8 mouse cellular contexts compared by ENCODE assay signal in the genomic region with DNA sequence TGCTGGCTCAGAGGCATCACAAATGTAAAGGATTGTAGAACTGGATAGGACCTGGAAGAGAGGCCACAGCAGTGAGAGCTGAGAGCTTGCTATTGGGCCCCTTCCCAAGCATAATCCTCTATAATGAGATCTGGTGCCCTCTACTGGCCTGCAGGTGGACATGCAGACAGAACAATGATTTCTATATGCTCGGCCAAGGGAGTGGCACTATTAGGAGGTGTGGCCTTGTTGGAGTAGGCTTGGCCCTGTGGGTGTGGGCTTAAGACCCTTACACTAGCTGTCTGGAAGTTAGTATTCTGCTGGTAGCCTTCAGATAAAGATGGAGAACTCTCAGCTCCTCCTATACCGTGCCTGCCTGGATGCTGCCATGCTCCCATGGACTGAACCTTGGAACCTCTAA. TPM values are rescaled to one million over a fixed set of nuclear protein-coding genes. Genes with fewer than 3 reads are reported as not detected.
DNase-seq lines count a peak whose midpoint lies in the region; ATAC-seq and TF ChIP-seq lines count a peak whose summit lies in the region.

No protein-coding gene starts in this region.

- WGBS in embryonic facial prominence, embryonic 11.5 days, result 9% methylated on average over 2 of the region's 2 CpGs
- WGBS in hindbrain, embryonic 10.5 days, result 12% methylated on average over 2 of the region's 2 CpGs
- WGBS in limb, embryonic 11.5 days, result 1% methylated on average over 2 of the region's 2 CpGs
- 9% methylated on average over 2 of the region's 2 CpGs for WGBS in midbrain, embryonic 14.5 days
- WGBS in stomach, embryonic 16.5 days, result 6% methylated on average over 2 of the region's 2 CpGs

- H3K4me1 ChIP-seq in embryonic facial prominence, embryonic 11.5 days (ENCODE audit: control insufficient read depth, insufficient read depth, low read length), result no peaks in the 10 kb centered on the region
- peaks cover 19% of the 10 kb centered on the region for H3K4me1 ChIP-seq in hindbrain, embryonic 10.5 days (replicated peaks)
- H3K4me1 ChIP-seq in limb, embryonic 11.5 days (ENCODE audit: control insufficient read depth, insufficient read depth, low read length), result peaks cover 13% of the 10 kb centered on the region
- H3K4me1 ChIP-seq in midbrain, embryonic 14.5 days (ENCODE audit: control insufficient read depth, insufficient read depth, low read length), result no peaks in the 10 kb centered on the region
- no peaks in the 10 kb centered on the region for H3K4me1 ChIP-seq in stomach, embryonic 16.5 days (ENCODE audit: control insufficient read depth, insufficient read depth, low read length)

- H3K4me2 ChIP-seq in embryonic facial prominence, embryonic 11.5 days (ENCODE audit: low read depth, low read length), result no peak overlapping the region
- no peak overlapping the region for H3K4me2 ChIP-seq in limb, embryonic 11.5 days (ENCODE audit: low read depth, severe bottlenecking)
- H3K4me2 ChIP-seq in midbrain, embryonic 14.5 days (ENCODE audit: low read length), result no peak overlapping the region
- H3K4me2 ChIP-seq in stomach, embryonic 16.5 days (ENCODE audit: low read depth, low read length), result no peak overlapping the region

- H3K27me3 ChIP-seq in embryonic facial prominence, embryonic 11.5 days (ENCODE audit: control insufficient read depth, insufficient read depth, low read length), result no peaks in the 10 kb centered on the region
- H3K27me3 ChIP-seq in hindbrain, embryonic 10.5 days (ENCODE audit: insufficient read depth, poor library complexity, severe bottlenecking), result 0 out of 2 replicates have a peak, but pooled peaks cover 7% of the 10 kb centered on the region
- H3K27me3 ChIP-seq in limb, embryonic 11.5 days (ENCODE audit: control insufficient read depth, insufficient read depth, low read length), result no peaks in the 10 kb centered on the region
- no peaks in the 10 kb centered on the region for H3K27me3 ChIP-seq in midbrain, embryonic 14.5 days (ENCODE audit: control insufficient read depth, insufficient read depth, low read length)
- H3K27me3 ChIP-seq in stomach, embryonic 16.5 days (ENCODE audit: control insufficient read depth, insufficient read depth, low read length), result no peaks in the 10 kb centered on the region

- TF ChIP-seq CTCF in layer of hippocampus, adult 2 months (conservative IDR thresholded peaks at IDR 0.05), result peak; percentile 93

- ATAC-seq in embryonic facial prominence, embryonic 11.5 days (replicated peaks; ENCODE audit: insufficient number of reproducible peaks, low FRiP score, low TSS enrichment, low read depth), result peak; percentile 74
- peak; percentile 76 for ATAC-seq in limb, embryonic 11.5 days (ENCODE audit: insufficient number of reproducible peaks, low FRiP score, low TSS enrichment, low read depth)
- peak; percentile 85 for ATAC-seq in midbrain, embryonic 14.5 days (ENCODE audit: low FRiP score, low TSS enrichment)
- peak; percentile 76; the same call in 1 of the 2 replicates for ATAC-seq in stomach, embryonic 16.5 days (ENCODE audit: insufficient read depth, low FRiP score)

- H3K36me3 ChIP-seq in embryonic facial prominence, embryonic 11.5 days (replicated peaks; ENCODE audit: control insufficient read depth, insufficient read depth, low read depth, low read length), result no peaks in the 10 kb centered on the region
- H3K36me3 ChIP-seq in hindbrain, embryonic 10.5 days, result no peaks in the 10 kb centered on the region
- H3K36me3 ChIP-seq in limb, embryonic 11.5 days (ENCODE audit: control insufficient read depth, insufficient read depth, low read length), result no peaks in the 10 kb centered on the region
- H3K36me3 ChIP-seq in midbrain, embryonic 14.5 days (ENCODE audit: control insufficient read depth, insufficient read depth, low read length), result peaks cover 2% of the 10 kb centered on the region; the same call in 1 of the 2 replicates
- H3K36me3 ChIP-seq in stomach, embryonic 16.5 days (ENCODE audit: control insufficient read depth, insufficient read depth, low read length), result no peaks in the 10 kb centered on the region

- H3K9ac ChIP-seq in embryonic facial prominence, embryonic 11.5 days (replicated peaks; ENCODE audit: low read length), result no peak overlapping the region
- no peak overlapping the region for H3K9ac ChIP-seq in limb, embryonic 11.5 days (ENCODE audit: low read length)
- H3K9ac ChIP-seq in midbrain, embryonic 14.5 days (replicated peaks; ENCODE audit: low read length), result no peak overlapping the region
- H3K9ac ChIP-seq in stomach, embryonic 16.5 days (ENCODE audit: low read length), result no peak overlapping the region

- no peak overlapping the region for H3K4me3 ChIP-seq in layer of hippocampus, adult 2 months
- no peak overlapping the region for H3K4me3 ChIP-seq in embryonic facial prominence, embryonic 11.5 days (ENCODE audit: low read depth, low read length)
- H3K4me3 ChIP-seq in hindbrain, embryonic 10.5 days, result no peak overlapping the region
- no peak overlapping the region for H3K4me3 ChIP-seq in limb, embryonic 11.5 days (ENCODE audit: low read depth, low read length)
- H3K4me3 ChIP-seq in midbrain, embryonic 14.5 days (replicated peaks; ENCODE audit: low read depth, low read length), result no peak overlapping the region
- H3K4me3 ChIP-seq in stomach, embryonic 16.5 days (replicated peaks; ENCODE audit: low read length), result no peak overlapping the region

- H3K9me3 ChIP-seq in embryonic facial prominence, embryonic 11.5 days (replicated peaks; ENCODE audit: control insufficient read depth, low read length), result no peaks in the 10 kb centered on the region
- H3K9me3 ChIP-seq in hindbrain, embryonic 10.5 days, result no peaks in the 10 kb centered on the region
- H3K9me3 ChIP-seq in limb, embryonic 11.5 days (ENCODE audit: control insufficient read depth, low read length), result no peaks in the 10 kb centered on the region
- H3K9me3 ChIP-seq in midbrain, embryonic 14.5 days (ENCODE audit: control insufficient read depth, low read length), result no peaks in the 10 kb centered on the region
- no peaks in the 10 kb centered on the region for H3K9me3 ChIP-seq in stomach, embryonic 16.5 days (replicated peaks; ENCODE audit: control insufficient read depth, low read length)

- DNase-seq in layer of hippocampus, adult 2 months (ENCODE audit: low spot score in 2 of 2), result peak; percentile 42 to 66
- no peak for DNase-seq in layer of hippocampus, adult 9-10 months (ENCODE audit: low spot score)
- peak; percentile 80 for DNase-seq in adipocyte (ENCODE audit: low spot score)
- peak; percentile 88 for DNase-seq in embryonic facial prominence, embryonic 11.5 days (ENCODE audit: low spot score)
- DNase-seq in hindbrain, embryonic 10.5 days (ENCODE audit: low spot score), result peak; percentile 68
- DNase-seq in limb, embryonic 11.5 days (ENCODE audit: low spot score), result peak; percentile 81
- peak; percentile 90 for DNase-seq in midbrain, embryonic 14.5 days

- H3K27ac ChIP-seq in layer of hippocampus, adult 2 months, result no peak overlapping the region
- no peak overlapping the region for H3K27ac ChIP-seq in embryonic facial prominence, embryonic 11.5 days (replicated peaks; ENCODE audit: low read depth, low read length)
- no peak overlapping the region for H3K27ac ChIP-seq in hindbrain, embryonic 10.5 days
- no peak overlapping the region for H3K27ac ChIP-seq in limb, embryonic 11.5 days (replicated peaks; ENCODE audit: low read depth, low read length)
- H3K27ac ChIP-seq in midbrain, embryonic 14.5 days (replicated peaks; ENCODE audit: low read depth, low read length), result no peak overlapping the region
- H3K27ac ChIP-seq in stomach, embryonic 16.5 days (ENCODE audit: low read length), result no peak overlapping the region

RNA-seq across cellular contexts. Expression of gene Gm1113, which starts 17.0 kb away (rescaled TPM):
- not detected for total RNA-seq in layer of hippocampus, adult 2 months (2021)
- not detected in 2 replicates for polyA plus RNA-seq in embryonic facial prominence, embryonic 11.5 days (2014; fragmentation: Nextera tagmentation; extraction: Ambion mirVana)
- not detected in 2 replicates for polyA plus RNA-seq in hindbrain, embryonic 10.5 days (2016; fragmentation: Nextera tagmentation; extraction: Ambion mirVana)
- not detected in 2 replicates for polyA plus RNA-seq in limb, embryonic 11.5 days (2014; fragmentation: Nextera tagmentation; extraction: Ambion mirVana)
- polyA plus RNA-seq in midbrain, embryonic 14.5 days (2014; fragmentation: Nextera tagmentation; extraction: Ambion mirVana), result not detected in 2 replicates
- not detected in 2 replicates for polyA plus RNA-seq in stomach, embryonic 16.5 days (2015; fragmentation: Nextera tagmentation; extraction: Ambion mirVana)

RNA-seq across cellular contexts. Expression of gene Ddx25, which starts 23.2 kb away (rescaled TPM):
- 10 to 100 TPM; 13.9 to 14.9 TPM for total RNA-seq in layer of hippocampus, adult 2 months (2021)
- polyA plus RNA-seq in embryonic facial prominence, embryonic 11.5 days (2014; fragmentation: Nextera tagmentation; extraction: Ambion mirVana), result 6.6 and 6.7 TPM in 2 replicates
- 7.3 and 8.1 TPM in 2 replicates for polyA plus RNA-seq in hindbrain, embryonic 10.5 days (2016; fragmentation: Nextera tagmentation; extraction: Ambion mirVana)
- polyA plus RNA-seq in limb, embryonic 11.5 days (2014; fragmentation: Nextera tagmentation; extraction: Ambion mirVana), result 4.6 and 5.2 TPM in 2 replicates
- 27.2 and 32.4 TPM in 2 replicates for polyA plus RNA-seq in midbrain, embryonic 14.5 days (2014; fragmentation: Nextera tagmentation; extraction: Ambion mirVana)
- polyA plus RNA-seq in stomach, embryonic 16.5 days (2015; fragmentation: Nextera tagmentation; extraction: Ambion mirVana), result 1.2 and 1.4 TPM in 2 replicates

RNA-seq across cellular contexts. Expression of gene Pus3, which starts 23.3 kb away (rescaled TPM):
- 10 to 100 TPM; 13.0 to 14.2 TPM for total RNA-seq in layer of hippocampus, adult 2 months (2021)
- polyA plus RNA-seq in embryonic facial prominence, embryonic 11.5 days (2014; fragmentation: Nextera tagmentation; extraction: Ambion mirVana), result 26.3 and 28.5 TPM in 2 replicates
- polyA plus RNA-seq in hindbrain, embryonic 10.5 days (2016; fragmentation: Nextera tagmentation; extraction: Ambion mirVana), result 15.8 and 17.8 TPM in 2 replicates
- polyA plus RNA-seq in limb, embryonic 11.5 days (2014; fragmentation: Nextera tagmentation; extraction: Ambion mirVana), result 23.2 and 24.5 TPM in 2 replicates
- 16.5 and 18.8 TPM in 2 replicates for polyA plus RNA-seq in midbrain, embryonic 14.5 days (2014; fragmentation: Nextera tagmentation; extraction: Ambion mirVana)
- 16.9 and 17.1 TPM in 2 replicates for polyA plus RNA-seq in stomach, embryonic 16.5 days (2015; fragmentation: Nextera tagmentation; extraction: Ambion mirVana)

RNA-seq across cellular contexts. Expression of gene Pate2, which starts 35.0 kb away (rescaled TPM):
- under 1 TPM; 0.74 to 0.79 TPM for total RNA-seq in layer of hippocampus, adult 2 months (2021)
- 0.49 and 0.74 TPM in 2 replicates for polyA plus RNA-seq in embryonic facial prominence, embryonic 11.5 days (2014; fragmentation: Nextera tagmentation; extraction: Ambion mirVana)
- polyA plus RNA-seq in hindbrain, embryonic 10.5 days (2016; fragmentation: Nextera tagmentation; extraction: Ambion mirVana), result 1.5 and 1.7 TPM in 2 replicates
- polyA plus RNA-seq in limb, embryonic 11.5 days (2014; fragmentation: Nextera tagmentation; extraction: Ambion mirVana), result 0.43 and 0.52 TPM in 2 replicates
- polyA plus RNA-seq in midbrain, embryonic 14.5 days (2014; fragmentation: Nextera tagmentation; extraction: Ambion mirVana), result 0.62 and 0.74 TPM in 2 replicates
- 0.34 and 0.57 TPM in 2 replicates for polyA plus RNA-seq in stomach, embryonic 16.5 days (2015; fragmentation: Nextera tagmentation; extraction: Ambion mirVana)

RNA-seq across cellular contexts. Expression of gene Hyls1, which starts 35.1 kb away (rescaled TPM):
- total RNA-seq in layer of hippocampus, adult 2 months (2021), result 10 to 100 TPM; 13.0 to 15.8 TPM
- 30.2 and 32.3 TPM in 2 replicates for polyA plus RNA-seq in embryonic facial prominence, embryonic 11.5 days (2014; fragmentation: Nextera tagmentation; extraction: Ambion mirVana)
- 24.2 and 26.8 TPM in 2 replicates for polyA plus RNA-seq in hindbrain, embryonic 10.5 days (2016; fragmentation: Nextera tagmentation; extraction: Ambion mirVana)
- polyA plus RNA-seq in limb, embryonic 11.5 days (2014; fragmentation: Nextera tagmentation; extraction: Ambion mirVana), result 23.8 and 24.4 TPM in 2 replicates
- 16.4 and 21.3 TPM in 2 replicates for polyA plus RNA-seq in midbrain, embryonic 14.5 days (2014; fragmentation: Nextera tagmentation; extraction: Ambion mirVana)
- 10.4 and 12.0 TPM in 2 replicates for polyA plus RNA-seq in stomach, embryonic 16.5 days (2015; fragmentation: Nextera tagmentation; extraction: Ambion mirVana)
